Mouse (Mus musculus) cerebellum, adult 9-10 months (tissue): ENCODE measurements around the gene Tbc1d25.
A peak's percentile ranks its signal among the peaks of the same experiment; 100 is the strongest.

Experiments
- DNase-seq: peaks from one replicate; pipeline ENCODE4 v3.0.0; 2022

Tbc1d25 gene

DNA sequence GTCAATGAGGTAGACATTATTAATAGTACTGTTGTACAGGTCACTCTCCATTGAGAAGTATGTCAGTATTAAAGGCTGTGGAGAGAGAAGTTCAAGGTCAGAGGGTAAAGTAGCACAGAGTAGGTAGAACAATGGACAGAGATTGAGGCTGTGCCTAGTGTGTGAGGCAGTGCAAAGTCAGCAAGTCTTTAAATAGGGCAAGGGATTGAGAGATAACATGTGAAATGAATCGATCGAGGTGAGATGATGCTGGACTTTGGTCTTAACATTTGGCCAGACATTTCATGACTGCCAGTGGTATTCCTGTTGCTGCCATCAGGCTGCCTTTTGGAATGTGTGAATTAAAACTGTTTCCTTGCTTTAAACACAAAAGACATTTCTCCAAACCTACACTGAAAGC, 2.9 kb upstream of the Tbc1d25 start:
- DNase-seq = no peak

GRCm38 (mm10) chrX:8175169-8175503, 845 bp downstream of the Tbc1d25 start:
- DNase-seq = no peak

GRCm38 (mm10) chrX:8167716-8168647, 8.0 kb downstream of the Tbc1d25 start:
- no peak for DNase-seq

GRCm38 (mm10) chrX:8164471-8164870, 11.5 kb downstream of the Tbc1d25 start:
- DNase-seq = peak; percentile 45

DNA sequence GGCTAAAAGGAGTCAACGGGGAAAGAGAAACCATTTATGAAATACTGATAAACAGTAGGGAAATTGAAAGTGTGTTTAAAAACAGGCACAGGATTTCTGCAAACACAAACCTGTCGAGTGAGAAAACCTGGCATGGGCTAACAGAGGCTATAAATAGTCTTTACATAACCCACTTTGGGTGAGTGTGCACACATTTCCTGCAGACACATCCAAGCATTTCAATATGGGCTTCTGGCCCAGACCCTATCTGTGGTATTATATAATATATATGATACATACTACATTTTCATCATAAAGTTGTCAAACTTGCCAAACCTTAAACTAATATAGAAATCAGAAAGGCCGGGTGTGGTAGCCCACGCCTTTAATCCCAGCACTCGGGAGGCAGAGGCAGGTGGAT, 12.9 kb downstream of the Tbc1d25 start:
- DNase-seq = peak; percentile 78

GRCm38 (mm10) chrX:8145153-8145991, 30.6 kb downstream of the Tbc1d25 start, which contains the start of gene Rbm3:
TSS of gene Rbm3 (minus strand) at chrX:8145880.
- peak; percentile 83 for DNase-seq

GRCm38 (mm10) chrX:8143750-8144149, 32.2 kb downstream of the Tbc1d25 start:
- DNase-seq = peak; percentile 65

DNA sequence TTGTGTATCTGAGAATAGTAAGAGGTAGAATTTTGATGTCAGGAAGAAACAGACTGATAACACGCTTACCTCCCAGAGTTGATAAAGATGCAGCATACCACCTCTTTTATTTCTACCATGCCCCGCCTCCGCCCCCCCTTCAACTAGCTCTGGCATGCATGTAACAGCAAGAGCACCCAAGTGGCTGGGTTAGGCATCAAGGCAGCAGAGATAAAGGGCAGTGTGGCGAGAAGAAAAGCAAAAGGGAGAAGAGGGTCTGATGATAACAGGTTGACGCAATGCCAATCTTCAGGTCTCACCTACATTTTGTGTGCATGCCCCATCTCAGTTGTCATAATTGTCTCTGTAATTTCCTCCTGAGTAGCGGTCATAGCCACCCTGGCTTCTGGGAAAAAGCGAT, 33.0 kb downstream of the Tbc1d25 start:
- no peak for DNase-seq

DNA sequence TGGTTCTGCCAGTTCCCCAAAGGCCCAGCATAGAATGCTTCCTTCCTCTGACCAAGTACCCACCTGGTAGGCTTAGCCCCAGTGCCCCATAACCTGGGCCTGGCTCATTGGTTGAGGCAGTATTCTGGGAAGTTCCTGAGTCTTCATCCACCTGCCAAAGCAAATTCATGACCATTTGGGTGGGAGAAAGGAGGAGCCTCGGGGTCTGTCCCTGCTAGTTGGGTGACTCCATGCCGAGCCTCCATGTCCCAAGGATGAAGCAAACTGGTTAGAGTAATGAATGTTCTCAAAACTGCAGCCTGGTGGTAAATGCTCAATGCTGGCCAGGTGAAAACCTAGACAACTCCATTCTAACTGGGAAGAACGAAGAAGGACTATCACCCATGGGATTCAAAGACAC, 34.9 kb downstream of the Tbc1d25 start:
- DNase-seq = no peak

DNA sequence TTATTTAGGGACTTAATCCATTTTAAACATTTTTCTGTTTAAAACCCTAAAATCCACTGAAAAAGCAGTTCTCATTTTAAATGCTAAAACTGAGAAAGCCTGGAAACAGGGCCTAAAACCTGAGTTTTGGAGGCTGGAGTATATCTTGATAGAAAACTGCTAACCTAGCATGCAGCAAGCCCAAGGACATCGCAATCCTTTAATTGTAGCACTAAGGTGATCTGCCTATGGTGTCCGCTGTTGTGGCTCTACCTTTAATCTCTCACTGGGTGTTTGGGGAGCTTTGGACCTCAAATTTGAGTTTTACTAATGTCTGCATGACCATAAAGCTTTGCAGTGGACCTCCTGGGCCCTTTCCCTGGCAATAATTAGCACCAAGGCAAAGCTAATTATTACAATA, 35.5 kb downstream of the Tbc1d25 start:
- DNase-seq = no peak

DNA sequence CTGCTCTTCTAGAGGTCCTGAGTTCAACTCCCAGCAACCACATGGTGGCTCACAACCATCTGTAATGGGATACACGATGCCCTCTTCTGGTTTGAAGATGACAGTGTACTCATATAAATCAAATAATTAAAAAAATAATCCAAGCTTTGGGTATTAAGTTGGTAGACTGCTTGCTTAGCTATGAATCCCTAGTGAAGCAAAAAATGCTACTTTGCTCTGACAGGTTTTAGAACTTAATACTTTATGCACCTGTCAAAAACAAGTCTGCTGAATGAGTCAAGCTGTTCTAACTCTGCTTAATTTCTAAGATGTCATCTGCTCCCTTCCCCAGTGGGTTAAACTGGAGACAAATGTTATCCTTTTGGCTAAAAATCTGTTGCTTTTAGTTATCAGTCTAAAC, 36.5 kb downstream of the Tbc1d25 start:
- DNase-seq = no peak

DNA sequence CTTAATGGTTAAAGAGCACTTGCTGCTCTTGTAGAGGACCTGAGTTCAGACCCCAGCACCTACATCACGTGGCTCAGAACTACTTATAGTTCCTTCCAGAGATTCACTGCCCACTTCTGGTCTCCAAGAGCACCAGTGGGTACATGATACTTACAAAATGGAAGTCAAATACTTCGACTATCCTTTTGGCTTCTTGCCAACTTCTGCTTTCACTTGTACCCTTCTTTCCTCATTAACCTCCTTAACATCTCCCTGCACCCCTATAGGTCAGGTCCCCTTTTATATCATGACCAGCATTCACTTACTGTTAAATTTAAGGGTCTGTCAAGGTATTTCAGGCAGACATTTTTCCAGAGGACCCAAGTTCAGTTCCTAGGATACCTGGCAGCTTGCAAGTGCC, 40.1 kb downstream of the Tbc1d25 start:
- DNase-seq = no peak

DNA sequence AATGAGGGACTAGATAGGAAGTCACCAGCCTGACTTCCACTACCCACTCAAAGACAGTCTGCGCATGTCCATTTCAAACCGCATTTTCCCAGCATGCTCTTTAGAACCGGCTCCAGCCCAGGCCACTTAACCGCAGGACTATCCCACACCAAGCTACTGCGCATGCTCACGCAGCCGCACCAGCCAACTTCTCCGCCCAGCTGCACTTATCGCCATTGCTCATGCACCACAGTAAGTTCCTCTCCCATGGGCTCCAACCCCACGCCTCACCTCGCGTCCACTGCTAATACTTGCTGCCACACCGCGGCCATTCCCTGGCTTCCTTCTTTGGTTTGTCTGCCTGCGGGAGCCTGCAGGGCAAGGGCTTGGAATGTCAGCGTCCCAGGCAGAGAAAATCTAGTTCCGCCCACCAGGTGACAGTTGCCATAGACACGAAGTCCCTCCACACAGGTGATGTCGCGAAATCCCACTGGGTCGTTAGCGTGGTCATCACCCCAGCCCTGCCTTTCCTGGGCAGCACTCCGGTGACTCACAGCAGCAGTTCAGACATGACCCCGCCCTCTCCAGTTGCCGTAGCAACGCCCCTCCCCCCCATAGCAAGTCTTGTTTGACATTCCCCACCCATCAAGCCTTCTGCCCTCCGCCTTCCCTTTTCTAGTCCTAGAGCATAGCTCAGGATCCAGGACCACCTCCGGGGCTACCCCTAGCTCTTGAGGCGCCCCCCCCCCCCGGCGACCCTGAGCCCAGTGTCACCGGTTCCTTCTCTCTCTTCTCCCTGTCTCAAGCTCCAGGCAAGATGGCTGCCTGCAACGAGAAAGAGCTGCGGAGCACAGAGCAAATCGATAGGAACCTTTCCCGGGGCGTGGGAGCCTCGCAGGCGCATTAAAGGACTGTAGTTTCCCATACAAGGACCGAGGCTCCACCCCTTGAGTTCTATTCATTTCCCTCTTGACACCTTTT, 43.7 kb downstream of the Tbc1d25 start, which contains the start of gene Wdr13:
Gene Wdr13, minus strand, starts transcription at position 876 of the 960 bp plus-strand sequence.
- peak; percentile 92 for DNase-seq

- peak; percentile 43 for DNase-seq
Measured at GRCm38 (mm10) chrX:8131393-8131792, 44.6 kb downstream of the Tbc1d25 start.

DNA sequence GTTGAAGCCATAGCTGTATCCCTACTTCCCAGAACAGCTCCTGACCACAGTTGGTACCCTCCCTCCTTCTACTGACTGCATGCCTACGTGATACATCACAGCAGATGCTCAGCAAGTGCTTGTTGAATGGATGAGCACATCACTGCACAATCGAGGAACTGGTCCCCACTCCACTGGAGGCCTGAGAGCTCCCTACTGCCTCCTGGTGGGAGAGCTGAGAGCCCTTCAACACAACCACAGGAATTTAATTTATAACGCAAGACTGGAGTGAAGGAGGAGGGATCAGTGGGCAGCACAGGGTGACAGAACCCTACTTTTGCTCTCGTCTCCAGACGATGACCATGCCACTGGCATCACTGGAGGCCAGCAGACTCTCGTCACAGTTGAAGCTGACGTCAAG, 50.7 kb downstream of the Tbc1d25 start:
- no peak for DNase-seq

GRCm38 (mm10) chrX:8123821-8124470, 52.0 kb downstream of the Tbc1d25 start:
- DNase-seq = peak; percentile 84

DNA sequence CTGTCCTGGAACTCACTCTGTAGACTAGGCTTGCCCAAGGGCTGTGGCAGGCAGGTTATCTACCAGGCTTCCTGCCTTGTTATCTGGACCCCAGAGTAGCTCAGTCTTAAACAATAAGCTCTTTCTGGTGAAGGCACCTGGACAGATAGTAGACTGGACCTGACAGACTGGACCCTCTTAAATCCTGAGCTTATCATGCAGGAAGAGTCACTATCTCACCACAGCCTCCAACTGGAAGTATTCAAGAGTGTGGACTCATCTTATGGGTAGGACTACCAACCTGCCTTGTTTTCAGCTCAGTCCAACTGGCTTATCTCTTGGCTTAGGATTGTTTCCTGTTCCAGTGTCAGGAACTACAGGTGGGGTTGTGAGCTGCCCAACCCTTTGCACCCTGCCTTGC, 58.7 kb downstream of the Tbc1d25 start:
- DNase-seq = no peak

DNA sequence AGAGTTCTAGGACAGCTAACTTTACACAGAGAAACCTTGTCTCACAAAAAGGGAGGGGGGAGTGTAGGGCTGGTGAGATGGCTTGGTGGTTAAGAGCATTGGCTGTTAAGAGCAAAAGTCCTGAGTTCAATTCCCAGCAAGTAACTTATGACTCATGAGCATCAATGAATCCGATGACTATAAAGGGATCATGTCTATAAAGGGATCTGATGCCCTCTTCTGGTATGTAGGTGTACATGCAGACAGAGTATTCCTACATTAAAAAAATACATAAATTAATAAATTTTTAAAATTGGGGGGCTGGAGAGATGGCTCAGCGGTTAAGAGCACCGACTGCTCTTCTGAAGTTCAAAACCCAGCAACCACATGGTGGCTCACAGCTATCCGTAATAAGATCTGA, 60.7 kb downstream of the Tbc1d25 start:
- no peak for DNase-seq

DNA sequence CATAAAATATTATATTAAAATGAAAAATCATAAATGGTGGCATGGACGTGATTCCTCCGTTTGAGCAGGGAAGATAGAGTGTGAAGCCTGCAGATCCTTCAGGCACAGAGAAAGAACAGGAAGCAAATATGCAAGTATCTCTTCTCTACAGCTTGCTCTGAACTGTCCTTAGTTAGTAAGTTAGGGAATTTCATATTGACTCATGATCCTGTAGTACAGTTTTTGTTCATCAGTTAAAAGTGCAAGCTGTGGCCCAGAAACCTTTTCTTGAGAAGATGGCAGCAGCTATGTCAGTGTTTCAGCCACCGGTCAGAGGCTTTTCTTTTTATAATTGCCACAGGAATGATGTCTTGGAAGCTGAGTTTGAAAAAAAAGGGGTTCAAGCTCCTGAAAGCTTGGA, 71.0 kb downstream of the Tbc1d25 start:
- DNase-seq = no peak
